Mouse (Mus musculus) liver, adult 2 months (tissue): ENCODE results near the gene Csrp1.

Experiments used
- CTCF ChIP-seq: fragments of 200-500 bp; IDR thresholded peaks from 2 replicates; pipeline ENCODE4 v1.5.1; 2011; ENCODE audit warnings: low read depth, low read length, control low read depth
- POLR2A ChIP-seq: fragments of 200-500 bp; IDR thresholded peaks from 2 replicates; pipeline ENCODE4 v1.6.1; 2011; ENCODE audit warnings: low read length, control low read depth; ENCODE audit not compliant: insufficient read depth; ENCODE audit errors: extremely low read depth

GRCm38 (mm10) chr1:135777046-135777445 is 57.2 kb downstream of the Csrp1 start:
- no peak for TF ChIP-seq CTCF
- no peak for TF ChIP-seq POLR2A
